Mouse (Mus musculus): ENCODE measurements at regions not wholly inside any gene's neighbourhood (a gene's known extent, or its start where the extent isn't known, plus 50 kb on each side); places are given as distances from the start of the nearest gene placed in this dataset.

- no peak for DNase-seq (ENCODE audit: low read depth, low spot score)
These were observed 212.6 kb upstream of the Igfbp7 start for GRCm38 (mm10) chr5:77620402-77620801.

- no peak for DNase-seq (ENCODE audit: low read depth, low spot score)
These were observed 202.7 kb upstream of the Igfbp7 start for GRCm38 (mm10) chr5:77610496-77610895.

GRCm38 (mm10) chr5:77594719-77595118 lies 186.9 kb upstream of the Igfbp7 start:
- no peak for DNase-seq (ENCODE audit: low read depth, low spot score)

- DNase-seq (ENCODE audit: low read depth, low spot score): no peak
These were observed 181.4 kb upstream of the Igfbp7 start for GRCm38 (mm10) chr5:77589252-77589651.

- no peak for DNase-seq (ENCODE audit: low read depth, low spot score)
These were observed 173.9 kb upstream of the Igfbp7 start for GRCm38 (mm10) chr5:77581702-77582101.

- DNase-seq (ENCODE audit: low read depth, low spot score): no peak
These were observed 173.3 kb upstream of the Igfbp7 start for GRCm38 (mm10) chr5:77581106-77581638.

GRCm38 (mm10) chr5:77579826-77580745 lies 172.2 kb upstream of the Igfbp7 start:
- DNase-seq (ENCODE audit: low read depth, low spot score): no peak

- no peak for DNase-seq (ENCODE audit: low read depth, low spot score)
These were observed 169.0 kb upstream of the Igfbp7 start for GRCm38 (mm10) chr5:77576881-77577280.

- no peak for DNase-seq (ENCODE audit: low read depth, low spot score)
These were observed 167.9 kb upstream of the Igfbp7 start for GRCm38 (mm10) chr5:77575780-77576179.

GRCm38 (mm10) chr5:77570364-77570763 lies 162.5 kb upstream of the Igfbp7 start:
- DNase-seq (ENCODE audit: low read depth, low spot score): no peak

GRCm38 (mm10) chr5:77568121-77568520 lies 160.3 kb upstream of the Igfbp7 start:
- DNase-seq (ENCODE audit: low read depth, low spot score): no peak

GRCm38 (mm10) chr5:77552580-77552979 lies 144.7 kb upstream of the Igfbp7 start:
- DNase-seq (ENCODE audit: low read depth, low spot score): no peak

GRCm38 (mm10) chr5:77552081-77552480 lies 144.2 kb upstream of the Igfbp7 start:
- no peak for DNase-seq (ENCODE audit: low read depth, low spot score)

GRCm38 (mm10) chr5:77546001-77546620 lies 138.3 kb upstream of the Igfbp7 start:
- DNase-seq (ENCODE audit: low read depth, low spot score): no peak

- DNase-seq (ENCODE audit: low read depth, low spot score): no peak
These were observed 124.6 kb upstream of the Igfbp7 start for GRCm38 (mm10) chr5:77532261-77533015.

- no peak for DNase-seq (ENCODE audit: low read depth, low spot score)
These were observed 122.5 kb upstream of the Igfbp7 start for GRCm38 (mm10) chr5:77530376-77530775.

GRCm38 (mm10) chr5:77517252-77517651 lies 109.4 kb upstream of the Igfbp7 start:
- no peak for DNase-seq (ENCODE audit: low read depth, low spot score)

GRCm38 (mm10) chr5:77515448-77515847 lies 107.6 kb upstream of the Igfbp7 start:
- DNase-seq (ENCODE audit: low read depth, low spot score): no peak

- DNase-seq (ENCODE audit: low read depth, low spot score): no peak
These were observed 94.8 kb upstream of the Igfbp7 start for GRCm38 (mm10) chr5:77502684-77503083.

GRCm38 (mm10) chr5:77499949-77500460 lies 92.2 kb upstream of the Igfbp7 start:
- no peak for DNase-seq (ENCODE audit: low read depth, low spot score)

GRCm38 (mm10) chr5:77494601-77495000 lies 86.8 kb upstream of the Igfbp7 start:
- DNase-seq (ENCODE audit: low read depth, low spot score): no peak

GRCm38 (mm10) chr5:77488969-77489368 lies 81.1 kb upstream of the Igfbp7 start:
- DNase-seq (ENCODE audit: low read depth, low spot score): no peak
